Mouse (Mus musculus) erythroblast, embryonic 14.5 days (primary cell): ENCODE measurements around the gene Syt14.

Experiments used
- GATA1 ChIP-seq: IDR thresholded peaks from 2 replicates; pipeline ENCODE4 v1.6.1; 2012; ENCODE audit warnings: low read length, inconsistent platforms, mixed read lengths
- TAL1 ChIP-seq: IDR thresholded peaks from 3 replicates; pipeline ENCODE4 v1.6.1; 2012; ENCODE audit warnings: low read length, inconsistent platforms, mixed read lengths

DNA sequence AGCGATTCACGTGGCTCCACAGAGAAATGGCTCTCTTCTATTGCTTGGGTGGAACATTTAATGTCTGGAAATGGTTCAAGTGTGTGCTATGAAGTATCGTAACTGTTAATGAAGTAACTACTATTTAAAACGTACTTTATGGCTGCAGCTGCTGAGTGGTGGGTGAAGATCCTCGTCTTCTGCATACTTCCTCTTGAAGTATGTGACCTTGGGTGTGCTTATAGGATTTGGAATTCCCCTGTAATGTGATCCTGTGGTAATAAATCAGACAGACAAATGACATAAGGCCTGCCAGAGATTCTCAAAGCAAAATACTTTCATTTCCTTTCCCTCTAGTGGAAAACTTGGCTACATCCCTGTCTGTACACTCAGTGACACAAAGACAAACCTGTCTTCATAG, 186.0 kb downstream of the Syt14 start:
- TF ChIP-seq GATA1 = no peak
- no peak for TF ChIP-seq TAL1
